Mouse (Mus musculus): ENCODE results near the gene Bahcc1. TPM values are rescaled to one million over a fixed set of nuclear protein-coding genes. Genes with fewer than 3 reads are reported as not detected.

Gene Bahcc1
- total and polyA plus RNA-seq, 2 experiments from 2014 or later: 6.5 to 26.5 TPM

- DNase-seq: no peak
These were observed 30.4 kb downstream of the Bahcc1 start for GRCm38 (mm10) chr11:120263176-120263575.

GRCm38 (mm10) chr11:120264008-120264407 lies 31.3 kb downstream of the Bahcc1 start:
- Histone ChIP-seq H3K36me3 (ENCODE audit: insufficient read depth) (peaks cover 2% of the 10 kb centered on the region), H3K27ac (ENCODE audit: low read depth, low read length) (no peak overlapping the region), H3K9ac (no peak overlapping the region), H3K9me3 (ENCODE audit: low read length) (no peaks in the 10 kb centered on the region), H3K4me3 (ENCODE audit: low read depth, low read length) (no peak overlapping the region), H3K4me2 (ENCODE audit: low read depth) (no peak overlapping the region), H3K27me3 (ENCODE audit: insufficient read depth, low read length) (no peaks in the 10 kb centered on the region), H3K4me1 (ENCODE audit: insufficient read depth) (peaks cover 54% of the 10 kb centered on the region)
- ATAC-seq (no peak), DNase-seq (no peak)
- no peak for TF ChIP-seq CTCF (IDR thresholded peaks at IDR 0.05; ENCODE audit: low read depth)
- WGBS: 58% methylated on average over 6 of the region's 6 CpGs

More at GRCm38 (mm10) chr11:120263176-120263575, 30.4 kb downstream of the Bahcc1 start:
- no peak overlapping the region for H3K4me2 ChIP-seq (ENCODE audit: low read depth)
- WGBS: 93% methylated on average over 3 of the region's 3 CpGs
- H3K9ac ChIP-seq: no peak overlapping the region
- no peaks in the 10 kb centered on the region for H3K27me3 ChIP-seq (ENCODE audit: insufficient read depth, low read length)
- H3K36me3 ChIP-seq (ENCODE audit: insufficient read depth): peaks cover 2% of the 10 kb centered on the region
- H3K4me1 ChIP-seq (ENCODE audit: insufficient read depth): peaks cover 49% of the 10 kb centered on the region
- no peak for TF ChIP-seq CTCF (IDR thresholded peaks at IDR 0.05; ENCODE audit: low read depth)
- no peak for ATAC-seq
- H3K9me3 ChIP-seq (ENCODE audit: low read length): no peaks in the 10 kb centered on the region
- H3K27ac ChIP-seq (ENCODE audit: low read depth, low read length): no peak overlapping the region
- no peak overlapping the region for H3K4me3 ChIP-seq (ENCODE audit: low read depth, low read length)

- Histone ChIP-seq H3K4me1 (ENCODE audit: insufficient read depth) (peaks cover 39% of the 10 kb centered on the region), H3K36me3 (ENCODE audit: insufficient read depth) (peaks cover 2% of the 10 kb centered on the region), H3K9me3 (ENCODE audit: low read length) (no peaks in the 10 kb centered on the region), H3K27me3 (ENCODE audit: insufficient read depth, low read length) (no peaks in the 10 kb centered on the region), H3K9ac (no peak overlapping the region), H3K27ac (ENCODE audit: low read depth, low read length) (no peak overlapping the region), H3K4me2 (ENCODE audit: low read depth) (no peak overlapping the region), H3K4me3 (ENCODE audit: low read depth, low read length) (no peak overlapping the region)
- TF ChIP-seq CTCF (IDR thresholded peaks at IDR 0.05; ENCODE audit: low read depth): no peak
- ATAC-seq: no peak
- no peak for DNase-seq
- WGBS: 74% methylated on average over 5 of the region's 5 CpGs
These were observed 32.7 kb downstream of the Bahcc1 start for GRCm38 (mm10) chr11:120265458-120265857.

GRCm38 (mm10) chr11:120266259-120266758 lies 33.6 kb downstream of the Bahcc1 start:
- Histone ChIP-seq H3K36me3 (ENCODE audit: insufficient read depth) (peaks cover 4% of the 10 kb centered on the region), H3K4me1 (ENCODE audit: insufficient read depth) (peaks cover 31% of the 10 kb centered on the region), H3K9me3 (ENCODE audit: low read length) (no peaks in the 10 kb centered on the region), H3K27me3 (ENCODE audit: insufficient read depth, low read length) (no peaks in the 10 kb centered on the region), H3K4me2 (ENCODE audit: low read depth) (no peak overlapping the region), H3K9ac (no peak overlapping the region), H3K27ac (ENCODE audit: low read depth, low read length) (no peak overlapping the region), H3K4me3 (ENCODE audit: low read depth, low read length) (no peak overlapping the region)
- no peak for TF ChIP-seq CTCF (IDR thresholded peaks at IDR 0.05; ENCODE audit: low read depth)
- ATAC-seq: no peak
- no peak for DNase-seq
- 88% methylated on average over 14 of the region's 14 CpGs for WGBS

- Histone ChIP-seq H3K4me1 (ENCODE audit: insufficient read depth) (peaks cover 21% of the 10 kb centered on the region), H3K36me3 (ENCODE audit: insufficient read depth) (peaks cover 14% of the 10 kb centered on the region), H3K4me2 (ENCODE audit: low read depth) (no peak overlapping the region), H3K27me3 (ENCODE audit: insufficient read depth, low read length) (no peaks in the 10 kb centered on the region), H3K9me3 (ENCODE audit: low read length) (no peaks in the 10 kb centered on the region), H3K27ac (ENCODE audit: low read depth, low read length) (no peak overlapping the region), H3K9ac (no peak overlapping the region), H3K4me3 (ENCODE audit: low read depth, low read length) (no peak overlapping the region)
- TF ChIP-seq CTCF (IDR thresholded peaks at IDR 0.05; ENCODE audit: low read depth): no peak
- no peak for ATAC-seq
- WGBS: 84% methylated on average over 2 of the region's 2 CpGs
- DNase-seq: no peak
These were observed 34.5 kb downstream of the Bahcc1 start for GRCm38 (mm10) chr11:120267274-120267673.

GRCm38 (mm10) chr11:120267676-120268075 lies 34.9 kb downstream of the Bahcc1 start:
- DNase-seq (no peak), ATAC-seq (no peak)
- no peak for TF ChIP-seq CTCF (IDR thresholded peaks at IDR 0.05; ENCODE audit: low read depth)
- Histone ChIP-seq H3K9ac (no peak overlapping the region), H3K27me3 (ENCODE audit: insufficient read depth, low read length) (no peaks in the 10 kb centered on the region), H3K9me3 (ENCODE audit: low read length) (no peaks in the 10 kb centered on the region), H3K27ac (ENCODE audit: low read depth, low read length) (peak overlapping the region; percentile 64), H3K4me3 (ENCODE audit: low read depth, low read length) (no peak overlapping the region), H3K4me1 (ENCODE audit: insufficient read depth) (peaks cover 17% of the 10 kb centered on the region), H3K4me2 (ENCODE audit: low read depth) (no peak overlapping the region), H3K36me3 (ENCODE audit: insufficient read depth) (peaks cover 18% of the 10 kb centered on the region)
- 63% methylated on average over 3 of the region's 3 CpGs for WGBS

- ATAC-seq: peak; percentile 59; the same call in 1 of the 2 replicates
- Histone ChIP-seq H3K36me3 (ENCODE audit: insufficient read depth) (peaks cover 22% of the 10 kb centered on the region), H3K27ac (ENCODE audit: low read depth, low read length) (peak overlapping the region; percentile 64), H3K4me2 (ENCODE audit: low read depth) (peak overlapping the region; percentile 17), H3K4me1 (ENCODE audit: insufficient read depth) (peaks cover 11% of the 10 kb centered on the region), H3K4me3 (ENCODE audit: low read depth, low read length) (no peak overlapping the region), H3K27me3 (ENCODE audit: insufficient read depth, low read length) (no peaks in the 10 kb centered on the region), H3K9me3 (ENCODE audit: low read length) (no peaks in the 10 kb centered on the region), H3K9ac (no peak overlapping the region)
- peak; percentile 51 for TF ChIP-seq CTCF (IDR thresholded peaks at IDR 0.05; ENCODE audit: low read depth)
- WGBS: 45% methylated on average over 10 of the region's 10 CpGs
- DNase-seq: peak; percentile 69
These were observed 35.6 kb downstream of the Bahcc1 start for GRCm38 (mm10) chr11:120268195-120268967.

Data from forebrain, postnatal 0 days (tissue).